Mouse (Mus musculus): ENCODE data around the gene Zbtb14. TPM values are rescaled to one million over a fixed set of nuclear protein-coding genes. Genes with fewer than 3 reads are reported as not detected.
A peak's percentile ranks its signal among the peaks of the same experiment; 100 is the strongest.

Gene Zbtb14
- total RNA-seq (2014; rRNA removed) (19.2 and 22.2 TPM in 2 replicates), polyA plus RNA-seq (2015; fragmentation: Nextera tagmentation; extraction: Ambion mirVana) (19.5 and 20.5 TPM in 2 replicates)

- Histone ChIP-seq H3K27ac (peak within 1 kb of the TSS; percentile 100), H3K9ac (replicated peaks; ENCODE audit: low read length) (peak within 1 kb of the TSS; percentile 98), H3K4me3 (ENCODE audit: low read length) (peak within 1 kb of the TSS; percentile 84), H3K9me3 (ENCODE audit: low read length) (no peaks in the 10 kb centered on the region), H3K27me3 (ENCODE audit: insufficient read depth, low read length) (no peaks in the 10 kb centered on the region), H3K4me1 (ENCODE audit: insufficient read depth, low read length) (no peaks in the 10 kb centered on the region), H3K36me3 (ENCODE audit: insufficient read depth, low read length) (peaks cover 11% of the 10 kb centered on the region; the same call in 1 of the 2 replicates), H3K4me2 (ENCODE audit: low read depth, low read length) (peak within 1 kb of the TSS; percentile 85)
- peak; percentile 97 for DNase-seq (ENCODE audit: low spot score)
- no peak; the same call in 1 of the 2 replicates for TF ChIP-seq CTCF (IDR thresholded peaks at IDR 0.05; ENCODE audit: low read depth)
- WGBS: 0% methylated on average over 41 of the region's 72 CpGs
- peak; percentile 93 for ATAC-seq
These were observed at the start of gene Zbtb14 for GRCm38 (mm10) chr17:69382511-69383100. Gene Zbtb14, plus strand, starts transcription at chr17:69383050.

GRCm38 (mm10) chr17:69346056-69346455 lies 36.8 kb upstream of the Zbtb14 start:
- no peaks in the 10 kb centered on the region for H3K36me3 ChIP-seq (ENCODE audit: insufficient read depth, low read length)
- H3K27ac ChIP-seq: no peak overlapping the region
- H3K27me3 ChIP-seq (ENCODE audit: insufficient read depth, low read length): no peaks in the 10 kb centered on the region
- H3K4me2 ChIP-seq (ENCODE audit: low read depth, low read length): no peak overlapping the region
- no peak overlapping the region for H3K4me3 ChIP-seq (ENCODE audit: low read length)
- H3K9me3 ChIP-seq (ENCODE audit: low read length): no peaks in the 10 kb centered on the region
- DNase-seq (ENCODE audit: low spot score) (no peak), ATAC-seq (no peak)
- no peaks in the 10 kb centered on the region for H3K4me1 ChIP-seq (ENCODE audit: insufficient read depth, low read length)
- no peak overlapping the region for H3K9ac ChIP-seq (replicated peaks; ENCODE audit: low read length)
- TF ChIP-seq CTCF (IDR thresholded peaks at IDR 0.05; ENCODE audit: low read depth): no peak
- WGBS: 84% methylated on average over 7 of the region's 7 CpGs

- H3K27ac ChIP-seq: no peak overlapping the region
- 25% methylated on average over 8 of the region's 8 CpGs for WGBS
- H3K9me3 ChIP-seq (ENCODE audit: low read length): no peaks in the 10 kb centered on the region
- H3K9ac ChIP-seq (replicated peaks; ENCODE audit: low read length): no peak overlapping the region
- DNase-seq (ENCODE audit: low spot score): peak; percentile 84
- no peak overlapping the region for H3K4me3 ChIP-seq (ENCODE audit: low read length)
- TF ChIP-seq CTCF (IDR thresholded peaks at IDR 0.05; ENCODE audit: low read depth): peak; percentile 83
- H3K4me1 ChIP-seq (ENCODE audit: insufficient read depth, low read length): no peaks in the 10 kb centered on the region
- H3K27me3 ChIP-seq (ENCODE audit: insufficient read depth, low read length): no peaks in the 10 kb centered on the region
- peak; percentile 73 for ATAC-seq
- no peaks in the 10 kb centered on the region for H3K36me3 ChIP-seq (ENCODE audit: insufficient read depth, low read length)
- H3K4me2 ChIP-seq (ENCODE audit: low read depth, low read length): no peak overlapping the region
These were observed 33.8 kb upstream of the Zbtb14 start for GRCm38 (mm10) chr17:69349014-69349531.

- peak; percentile 65 for TF ChIP-seq CTCF (IDR thresholded peaks at IDR 0.05; ENCODE audit: low read depth)
- Histone ChIP-seq H3K4me2 (ENCODE audit: low read depth, low read length) (no peak overlapping the region), H3K9ac (replicated peaks; ENCODE audit: low read length) (no peak overlapping the region)
These were observed 17.8 kb upstream of the Zbtb14 start for GRCm38 (mm10) chr17:69365049-69365448.

GRCm38 (mm10) chr17:69380838-69381237 lies 2.0 kb upstream of the Zbtb14 start:
- Histone ChIP-seq H3K36me3 (ENCODE audit: insufficient read depth, low read length) (no peaks in the 10 kb centered on the region), H3K4me2 (ENCODE audit: low read depth, low read length) (no peak overlapping the region), H3K9ac (replicated peaks; ENCODE audit: low read length) (no peak overlapping the region), H3K4me1 (ENCODE audit: insufficient read depth, low read length) (no peaks in the 10 kb centered on the region), H3K27ac (no peak overlapping the region), H3K27me3 (ENCODE audit: insufficient read depth, low read length) (no peaks in the 10 kb centered on the region), H3K4me3 (ENCODE audit: low read length) (no peak overlapping the region), H3K9me3 (ENCODE audit: low read length) (no peaks in the 10 kb centered on the region)
- ATAC-seq: no peak
- 95% methylated on average over 8 of the region's 8 CpGs for WGBS
- no peak for TF ChIP-seq CTCF (IDR thresholded peaks at IDR 0.05; ENCODE audit: low read depth)
- DNase-seq (ENCODE audit: low spot score): no peak

More at GRCm38 (mm10) chr17:69365049-69365448, 17.8 kb upstream of the Zbtb14 start:
- no peaks in the 10 kb centered on the region for H3K36me3 ChIP-seq (ENCODE audit: insufficient read depth, low read length)
- H3K9me3 ChIP-seq (ENCODE audit: low read length): no peaks in the 10 kb centered on the region
- no peak overlapping the region for H3K4me3 ChIP-seq (ENCODE audit: low read length)
- H3K27ac ChIP-seq: no peak overlapping the region
- 87% methylated on average over 3 of the region's 3 CpGs for WGBS
- H3K4me1 ChIP-seq (ENCODE audit: insufficient read depth, low read length): no peaks in the 10 kb centered on the region
- ATAC-seq: no peak
- DNase-seq (ENCODE audit: low spot score): peak; percentile 59
- no peaks in the 10 kb centered on the region for H3K27me3 ChIP-seq (ENCODE audit: insufficient read depth, low read length)

GRCm38 (mm10) chr17:69383201-69383940 lies 521 bp downstream of the Zbtb14 start:
- Histone ChIP-seq H3K27me3 (ENCODE audit: insufficient read depth, low read length) (no peaks in the 10 kb centered on the region), H3K9ac (replicated peaks; ENCODE audit: low read length) (peak overlapping the region; percentile 98), H3K9me3 (ENCODE audit: low read length) (no peaks in the 10 kb centered on the region), H3K4me1 (ENCODE audit: insufficient read depth, low read length) (no peaks in the 10 kb centered on the region), H3K4me2 (ENCODE audit: low read depth, low read length) (peak overlapping the region; percentile 85), H3K36me3 (ENCODE audit: insufficient read depth, low read length) (peaks cover 18% of the 10 kb centered on the region; the same call in 1 of the 2 replicates), H3K27ac (peak overlapping the region; percentile 100), H3K4me3 (ENCODE audit: low read length) (peak overlapping the region; percentile 84)
- ATAC-seq (peak; percentile 76), DNase-seq (ENCODE audit: low spot score) (peak; percentile 93)
- no peak for TF ChIP-seq CTCF (IDR thresholded peaks at IDR 0.05; ENCODE audit: low read depth)
- under 1% methylated on average over 63 of the region's 128 CpGs for WGBS
